Mouse (Mus musculus) testis, adult 2 months (tissue): ENCODE measurements at regions not wholly inside any gene's neighbourhood (a gene's known extent, or its start where the extent isn't known, plus 50 kb on each side); places are given as distances from the start of the nearest gene placed in this dataset.

Source experiments
- H3K27ac ChIP-seq: fragments of 200-500 bp; 2 replicates; pipeline ENCODE4 v1.5.1; 2012; ENCODE audit warnings: low read depth, low read length; ENCODE audit not compliant: control insufficient read depth, insufficient read depth
- H3K27me3 ChIP-seq: fragments of 200-500 bp; 2 replicates; pipeline ENCODE4 v1.6.1; 2012; ENCODE audit warnings: mild to moderate bottlenecking, low read length, moderate library complexity; ENCODE audit not compliant: control insufficient read depth, insufficient read depth
- H3K36me3 ChIP-seq: fragments of 200-500 bp; 2 replicates; pipeline ENCODE4 v1.6.1; 2012; ENCODE audit warnings: mild to moderate bottlenecking, low read length; ENCODE audit not compliant: control insufficient read depth, insufficient read depth
- H3K4me1 ChIP-seq: fragments of 200-500 bp; 2 replicates; pipeline ENCODE4 v1.6.1; 2012; ENCODE audit warnings: low read length; ENCODE audit not compliant: control insufficient read depth, insufficient read depth
- H3K4me3 ChIP-seq: fragments of 200-500 bp; 2 replicates; pipeline ENCODE4 v1.5.1; 2012; ENCODE audit warnings: low read depth, mild to moderate bottlenecking, low read length, moderate library complexity, mixed read lengths; ENCODE audit not compliant: control insufficient read depth
- CTCF ChIP-seq: fragments of 200-500 bp; IDR thresholded peaks from 2 replicates; pipeline ENCODE4 v1.5.1; 2012; ENCODE audit warnings: low read depth, mild to moderate bottlenecking, inconsistent platforms, low read length, moderate library complexity; ENCODE audit not compliant: control insufficient read depth, insufficient read depth, insufficient replicate concordance
- POLR2A ChIP-seq: fragments of 200-500 bp; IDR thresholded peaks from 2 replicates; pipeline ENCODE4 v1.6.1; 2012; ENCODE audit warnings: low read depth, mild to moderate bottlenecking, inconsistent platforms, low read length, moderate library complexity; ENCODE audit not compliant: control insufficient read depth

- Histone ChIP-seq H3K4me3 (no peak overlapping the region), H3K27ac (no peak overlapping the region), H3K27me3 (no peaks in the 10 kb centered on the region), H3K4me1 (no peaks in the 10 kb centered on the region), H3K36me3 (no peaks in the 10 kb centered on the region)
- no peak for TF ChIP-seq POLR2A
- TF ChIP-seq CTCF = no peak
Measured at GRCm38 (mm10) chr7:72567378-72567777, 261.0 kb upstream of the Mctp2 start.

DNA sequence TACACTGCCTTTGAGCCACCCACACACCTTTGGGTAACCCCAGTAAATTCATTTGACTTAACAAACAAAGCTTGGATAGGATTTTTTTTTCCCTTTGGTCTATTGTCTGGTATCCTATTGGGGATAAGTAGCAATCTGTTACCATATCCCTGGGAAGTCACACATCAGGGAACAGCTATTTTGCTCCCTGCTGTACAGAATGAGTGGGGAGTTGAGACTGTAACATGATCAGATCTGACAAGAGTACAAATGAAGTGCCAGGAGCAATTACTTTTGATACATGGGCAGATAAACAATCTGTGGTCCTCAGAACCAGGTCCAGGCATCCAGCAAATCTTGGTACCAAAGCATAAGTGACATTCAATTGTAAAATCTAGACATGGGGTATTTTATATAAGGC, 262.8 kb upstream of the Mctp2 start:
- Histone ChIP-seq H3K36me3 (no peaks in the 10 kb centered on the region), H3K27me3 (no peaks in the 10 kb centered on the region), H3K27ac (no peak overlapping the region), H3K4me3 (no peak overlapping the region), H3K4me1 (no peaks in the 10 kb centered on the region)
- TF ChIP-seq CTCF = no peak
- TF ChIP-seq POLR2A = no peak

DNA sequence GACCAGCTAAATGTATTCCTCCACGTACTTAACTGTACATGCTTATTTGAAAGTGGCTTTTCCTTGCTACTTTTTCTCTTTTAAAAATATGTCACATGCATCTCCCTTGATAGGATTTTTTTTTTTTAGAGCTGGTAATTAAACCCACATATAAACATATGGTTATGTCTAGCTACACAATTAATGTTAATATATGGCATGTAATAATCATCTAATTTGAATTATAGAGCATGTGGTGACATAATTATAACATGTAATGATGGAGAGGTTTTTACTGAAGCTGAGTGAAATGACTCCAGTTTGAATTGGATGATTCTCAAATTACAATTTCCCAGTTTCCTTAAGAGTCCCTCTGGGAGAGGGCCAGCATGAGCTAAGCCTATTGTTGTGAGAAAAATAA, 267.9 kb upstream of the Mctp2 start:
- H3K27ac ChIP-seq = no peak overlapping the region
- H3K27me3 ChIP-seq = no peaks in the 10 kb centered on the region
- TF ChIP-seq CTCF (no peak), POLR2A (no peak)
- H3K36me3 ChIP-seq = no peaks in the 10 kb centered on the region
- H3K4me3 ChIP-seq = no peak overlapping the region
- H3K4me1 ChIP-seq = no peaks in the 10 kb centered on the region

GRCm38 (mm10) chr7:72584427-72584826, 278.0 kb upstream of the Mctp2 start:
- Histone ChIP-seq H3K36me3 (no peaks in the 10 kb centered on the region), H3K27ac (no peak overlapping the region), H3K4me1 (no peaks in the 10 kb centered on the region), H3K27me3 (no peaks in the 10 kb centered on the region), H3K4me3 (no peak overlapping the region)
- no peak for TF ChIP-seq CTCF

- Histone ChIP-seq H3K36me3 (no peaks in the 10 kb centered on the region), H3K27ac (no peak overlapping the region), H3K4me3 (no peak overlapping the region), H3K4me1 (no peaks in the 10 kb centered on the region), H3K27me3 (no peaks in the 10 kb centered on the region)
- TF ChIP-seq POLR2A (no peak), CTCF (no peak)
Measured at GRCm38 (mm10) chr7:72589241-72589668, 282.8 kb upstream of the Mctp2 start.

DNA sequence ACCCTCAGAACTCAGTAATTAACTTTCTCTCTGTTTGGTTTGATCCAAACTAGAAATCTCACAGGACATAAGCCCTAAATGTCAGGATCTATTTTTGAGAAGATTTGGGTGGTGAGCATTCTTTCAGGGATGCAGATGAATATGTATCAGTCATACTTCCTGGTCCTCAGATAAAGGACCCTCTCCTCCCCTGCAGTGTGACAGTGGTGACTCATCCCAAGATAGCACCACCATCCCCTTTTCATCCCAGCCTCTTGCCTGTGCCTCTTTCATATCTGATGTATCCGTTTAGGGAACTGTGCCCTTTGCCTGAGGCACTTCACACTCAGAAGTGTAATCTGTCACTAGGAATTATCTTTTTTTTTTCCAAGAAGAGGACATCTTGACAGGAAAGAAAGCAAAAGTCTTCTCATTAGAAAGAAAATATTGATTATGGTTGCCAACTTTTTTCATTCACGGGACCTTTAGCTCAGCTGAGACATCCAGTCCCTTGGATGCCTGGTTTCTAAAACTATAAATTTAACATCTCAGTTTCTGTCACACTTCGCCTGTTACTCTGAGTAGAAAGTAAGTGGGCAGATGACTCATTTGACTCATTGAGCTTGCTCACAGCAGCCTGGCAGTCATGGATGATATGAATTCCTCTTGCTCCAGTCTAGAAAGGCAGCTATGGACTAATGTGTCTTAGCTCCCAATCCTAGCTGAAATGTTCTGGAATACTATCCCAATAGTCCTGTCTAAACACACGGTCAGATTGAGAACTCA, 284.1 kb upstream of the Mctp2 start:
- no peaks in the 10 kb centered on the region for H3K27me3 ChIP-seq
- H3K36me3 ChIP-seq = no peaks in the 10 kb centered on the region
- H3K27ac ChIP-seq = no peak overlapping the region
- H3K4me3 ChIP-seq = no peak overlapping the region
- no peaks in the 10 kb centered on the region for H3K4me1 ChIP-seq
- TF ChIP-seq POLR2A = no peak

DNA sequence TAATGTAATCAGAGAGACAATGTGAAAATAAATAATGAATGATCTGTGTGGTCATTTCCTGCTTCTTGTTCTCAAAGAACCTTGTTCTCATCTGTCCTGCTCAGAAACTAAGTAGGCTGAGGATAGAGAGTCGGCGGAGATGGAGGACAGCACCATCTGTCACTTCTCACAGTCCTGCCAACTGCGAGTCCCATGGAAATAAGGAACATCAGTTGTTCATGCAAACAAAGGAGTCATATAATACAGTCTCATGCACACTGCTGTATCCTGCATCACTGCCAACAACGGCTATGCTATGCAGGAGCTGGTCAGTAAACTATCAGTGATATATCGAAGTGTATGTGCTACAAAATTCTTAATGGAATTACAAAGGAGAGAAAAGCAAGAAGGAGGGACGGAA, 285.7 kb upstream of the Mctp2 start:
- no peak overlapping the region for H3K27ac ChIP-seq
- no peaks in the 10 kb centered on the region for H3K36me3 ChIP-seq
- TF ChIP-seq CTCF (no peak), POLR2A (no peak)
- H3K4me1 ChIP-seq = no peaks in the 10 kb centered on the region
- H3K27me3 ChIP-seq = no peaks in the 10 kb centered on the region
- no peak overlapping the region for H3K4me3 ChIP-seq

DNA sequence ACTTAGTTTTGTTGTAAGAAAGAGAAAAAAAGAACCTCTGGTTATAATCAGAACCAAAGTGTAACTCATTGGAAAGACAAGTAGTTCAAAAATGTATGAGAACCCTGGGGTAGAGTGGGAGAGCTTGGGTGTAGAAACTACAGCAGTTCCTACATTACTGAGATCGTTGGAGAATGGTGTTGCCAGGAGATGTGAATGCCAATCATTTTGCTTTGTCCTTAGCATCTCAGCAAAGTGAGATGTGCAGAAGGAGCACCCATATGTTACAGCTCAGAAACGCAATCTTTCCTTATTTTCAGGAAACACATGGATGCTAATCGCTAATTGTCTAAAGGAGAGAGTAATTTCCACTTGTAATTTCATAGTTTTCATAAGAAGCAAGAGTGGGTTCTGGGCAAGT, 286.2 kb upstream of the Mctp2 start:
- TF ChIP-seq POLR2A (no peak), CTCF (no peak)
- H3K36me3 ChIP-seq = no peaks in the 10 kb centered on the region
- H3K27me3 ChIP-seq = no peaks in the 10 kb centered on the region
- no peak overlapping the region for H3K27ac ChIP-seq
- H3K4me3 ChIP-seq = no peak overlapping the region
- H3K4me1 ChIP-seq = no peaks in the 10 kb centered on the region
